Mouse (Mus musculus) G1E (cell line): ENCODE measurements around the gene Bgn.

ENCODE experiments used
- CTCF ChIP-seq: IDR thresholded peaks from 2 replicates; pipeline ENCODE4 v1.5.1; 2012; ENCODE audit warnings: low read depth, low read length, inconsistent platforms, mixed read lengths
- GATA1 ChIP-seq: IDR thresholded peaks from 2 replicates; pipeline ENCODE4 v1.6.1; 2012; ENCODE audit warnings: borderline replicate concordance, low read length, inconsistent platforms, mixed read lengths

- TF ChIP-seq CTCF (no peak), GATA1 (no peak)
Observed at GRCm38 (mm10) chrX:73441428-73441827, 42.0 kb upstream of the Bgn start.
